Mouse (Mus musculus) layer of hippocampus, postnatal 14 days (tissue): Measurements from ENCODE around the gene Hdac1. TPM values are rescaled to one million over a fixed set of nuclear protein-coding genes. Genes with fewer than 3 reads are reported as not detected.

ENCODE experiments used
- DNase-seq, 2 experiments: peaks; one replicate each; pipeline ENCODE4 v3.0.0; 2021 to 2022; ENCODE audit warnings: low spot score in 2 of 2, mixed read lengths in 1 of 2
- long read RNA-seq, 2 experiments: library from polyadenylated mRNA; stranded (forward); transcript quantifications; one replicate each; pipeline ENCODE4 v2.0.0; 2021
- total RNA-seq, 2 experiments: library from RNA; stranded (reverse); gene quantifications; 2 replicates each; pipeline ENCODE4 v1.2.3; 2021

The Hdac1 gene
- total RNA-seq: 10 to 100 TPM; 36.4 to 44.6 TPM
- long read RNA-seq, experiment 1, transcript Hdac1-201 (14 exons, 2,038 nt): major isoform, 19 of 27 reads
- long read RNA-seq, experiment 1, partial matches to known transcripts: 3 of 27 reads
- long read RNA-seq, experiment 1, other reads (novel, unspliced or antisense): 5 of 27 reads
- long read RNA-seq, experiment 2, transcript Hdac1-201 (14 exons, 2,038 nt): major isoform, 23 of 31 reads
- long read RNA-seq, experiment 2, partial matches to known transcripts: 5 of 31 reads
- long read RNA-seq, experiment 2, other reads (novel, unspliced or antisense): 3 of 31 reads

DNA sequence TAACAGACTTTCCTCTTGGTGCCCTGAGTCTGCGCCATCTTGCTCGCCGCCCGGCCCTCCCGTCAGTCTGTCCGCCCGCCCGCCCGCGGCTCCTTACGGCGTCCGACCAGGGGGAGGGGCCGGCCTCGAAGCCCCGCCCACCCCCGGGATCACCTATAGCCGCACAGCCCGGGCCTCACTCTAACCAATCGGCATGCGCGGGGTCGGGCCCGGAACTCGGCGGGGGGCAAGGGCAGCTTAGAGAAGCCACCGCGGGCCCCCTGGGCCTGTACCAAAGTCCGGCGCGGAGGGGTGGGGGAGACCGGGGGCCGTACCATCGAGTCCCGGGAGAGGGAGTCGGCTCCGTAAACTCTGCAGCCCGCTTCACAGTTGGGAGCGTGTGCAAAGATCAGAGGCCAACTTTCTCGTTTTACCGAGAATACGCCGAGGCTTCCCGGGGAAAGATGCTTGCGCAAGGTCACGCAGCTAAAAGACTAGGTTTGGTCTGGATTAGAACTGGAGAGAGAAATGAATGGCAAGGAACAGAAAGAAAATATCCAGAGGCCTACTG, at the start of gene Hdac1:
Gene Hdac1, minus strand, starts transcription at position 122 of the 550 bp plus-strand sequence.
- peak; percentile 93 to 97 for DNase-seq

DNA sequence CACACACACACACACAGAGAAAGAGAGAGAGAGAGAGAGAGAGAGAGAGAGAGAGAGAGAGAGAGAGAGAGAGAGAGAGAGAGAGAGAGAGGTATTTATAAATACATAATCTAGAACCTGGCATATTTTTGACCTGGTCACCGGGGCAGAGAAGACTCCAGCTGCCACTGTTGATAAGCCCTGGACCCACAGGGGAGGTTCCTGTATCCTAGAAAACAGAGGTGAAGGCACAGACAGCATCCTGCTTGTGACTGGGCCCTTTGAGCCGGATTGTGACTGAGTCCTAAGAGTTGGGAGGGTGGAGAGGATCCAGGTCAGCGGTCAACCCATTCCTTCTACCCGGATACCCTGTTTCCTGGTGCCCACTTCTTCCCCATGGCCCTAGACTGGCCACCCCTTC, 46.4 kb upstream of the Hdac1 start:
- DNase-seq: no peak

DNA sequence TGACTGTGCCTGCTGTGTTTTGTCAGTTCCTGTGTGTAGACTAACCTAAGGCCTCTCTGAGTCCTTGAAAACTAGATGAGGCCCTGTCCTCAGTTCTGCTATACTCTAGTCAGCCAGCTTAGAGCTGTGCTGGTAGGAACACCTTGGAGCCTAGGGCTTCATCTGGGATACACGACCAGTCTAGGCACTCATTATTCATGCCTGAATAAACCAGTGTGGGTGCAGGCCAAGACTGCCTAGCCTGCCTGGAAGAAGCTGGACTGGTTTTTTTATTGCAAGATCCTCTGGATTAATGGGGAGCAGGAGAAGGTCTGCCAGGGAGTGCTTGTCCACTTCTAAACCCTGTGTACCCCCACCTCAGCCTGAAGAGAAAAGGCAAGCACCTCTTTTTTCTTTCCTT, 44.4 kb upstream of the Hdac1 start:
- DNase-seq: no peak

DNA sequence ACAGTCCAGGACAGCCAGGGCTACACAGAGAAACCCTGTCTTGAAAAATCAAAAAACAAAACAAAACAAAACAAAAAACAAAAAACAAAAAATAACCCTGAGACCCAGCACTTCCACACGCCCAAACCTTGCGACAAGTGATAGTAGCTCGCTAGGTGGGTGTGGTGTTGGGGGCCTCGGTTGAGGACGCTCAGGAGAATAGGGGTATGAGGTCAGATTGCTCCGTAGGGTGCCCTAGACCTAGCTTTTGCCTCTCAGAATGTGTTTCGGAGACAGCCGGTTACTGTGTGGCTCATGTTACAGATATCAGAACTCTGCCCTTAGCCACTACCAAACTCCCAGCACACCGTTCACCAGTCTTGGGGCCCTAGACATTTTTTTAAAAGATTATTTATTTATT, 43.3 kb upstream of the Hdac1 start:
- no peak for DNase-seq

DNA sequence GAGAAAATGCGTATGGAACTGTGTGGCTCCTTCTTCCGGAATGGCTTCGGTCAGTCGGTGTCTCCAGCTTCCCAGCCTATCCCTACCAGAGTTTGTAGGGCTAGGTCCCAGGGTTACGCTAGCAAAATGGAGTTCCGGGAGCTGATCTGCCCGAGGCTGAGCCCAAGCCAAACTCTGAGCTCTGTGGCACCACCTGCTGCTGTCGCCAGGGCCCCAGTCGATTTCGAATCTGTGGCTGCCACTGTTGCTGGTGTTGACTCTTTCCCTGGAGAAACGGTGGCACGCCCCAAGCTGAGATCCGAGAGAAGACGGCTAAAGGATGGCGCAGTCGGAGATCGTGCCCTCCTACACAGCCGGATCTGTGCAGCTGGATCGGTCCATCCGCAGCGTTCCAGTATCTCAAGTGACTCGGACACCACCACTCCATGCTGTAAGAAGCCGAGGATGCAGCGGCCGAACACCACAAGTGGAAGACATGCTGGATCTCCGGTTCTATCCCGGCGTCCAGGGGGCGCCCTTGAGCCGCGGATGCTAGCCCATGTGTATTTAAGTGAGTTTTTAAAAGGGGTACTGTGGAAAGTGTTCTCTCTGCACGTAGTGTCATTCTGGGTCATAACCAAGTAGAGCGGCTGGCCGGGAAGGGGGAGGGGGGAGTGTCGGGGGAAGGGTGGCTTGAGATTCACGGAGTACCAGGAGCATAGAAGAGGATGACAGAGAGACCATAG, 42.5 kb upstream of the Hdac1 start:
- DNase-seq: peak; percentile 86 to 89

DNA sequence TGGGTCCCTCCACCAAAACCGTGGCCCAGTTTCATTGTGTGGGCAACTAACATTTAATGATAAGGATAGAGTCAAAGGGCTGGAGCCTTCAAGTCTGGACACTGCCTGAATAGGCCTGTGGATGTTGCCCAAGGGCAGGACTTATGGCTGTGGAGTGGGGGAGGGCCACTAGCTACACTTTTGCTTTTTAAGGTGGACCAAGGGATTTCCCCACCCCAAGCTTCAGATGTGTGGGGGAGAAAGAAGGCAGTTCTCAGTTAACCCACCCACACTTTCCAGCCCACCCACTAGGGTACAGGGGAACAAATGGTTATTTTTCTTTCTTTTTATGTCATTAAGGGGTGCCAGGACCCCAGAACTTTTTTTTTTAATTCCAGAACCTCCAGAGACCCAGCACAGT, 41.9 kb upstream of the Hdac1 start:
- no peak for DNase-seq

DNA sequence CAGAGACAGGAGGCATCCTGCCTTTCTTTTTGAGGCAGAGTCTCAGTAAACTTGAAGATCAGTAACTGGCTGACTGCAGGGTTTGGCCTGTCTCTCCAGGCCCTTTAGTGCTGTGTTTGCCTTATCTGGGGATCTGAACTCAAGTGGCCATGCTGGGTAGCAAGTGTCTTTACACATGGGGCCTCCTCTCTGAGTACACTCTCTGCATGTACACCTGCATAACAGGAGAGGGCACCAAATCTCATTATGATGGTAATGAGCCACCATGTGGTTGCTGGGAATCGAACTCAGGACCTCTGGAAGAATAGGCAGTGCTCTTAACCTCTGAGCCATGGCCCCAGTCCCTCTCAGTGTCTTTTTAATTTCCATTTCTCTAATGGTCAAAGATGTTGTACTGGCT, 39.7 kb upstream of the Hdac1 start:
- no peak for DNase-seq

DNA sequence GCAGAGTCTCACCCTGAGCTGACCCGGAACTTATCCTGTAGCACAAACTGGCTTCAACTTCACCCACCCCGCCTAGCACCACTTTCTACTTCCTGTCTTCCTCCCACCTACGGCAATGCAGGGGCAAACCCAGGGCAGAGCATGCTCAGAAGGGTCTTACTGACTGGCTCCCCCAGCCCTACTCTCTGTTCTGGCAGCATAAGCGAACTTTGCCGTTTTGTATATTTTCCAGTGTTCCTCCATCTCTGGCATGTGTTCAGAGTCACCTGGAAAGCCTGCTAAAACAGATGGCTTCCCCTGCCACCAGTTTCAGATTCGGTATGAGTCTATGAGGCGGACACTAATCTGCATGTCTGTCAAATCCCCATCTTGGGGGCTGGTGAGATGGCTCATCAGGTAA, 37.8 kb upstream of the Hdac1 start:
- DNase-seq: peak in 1 of 2 experiments; percentile 26

DNA sequence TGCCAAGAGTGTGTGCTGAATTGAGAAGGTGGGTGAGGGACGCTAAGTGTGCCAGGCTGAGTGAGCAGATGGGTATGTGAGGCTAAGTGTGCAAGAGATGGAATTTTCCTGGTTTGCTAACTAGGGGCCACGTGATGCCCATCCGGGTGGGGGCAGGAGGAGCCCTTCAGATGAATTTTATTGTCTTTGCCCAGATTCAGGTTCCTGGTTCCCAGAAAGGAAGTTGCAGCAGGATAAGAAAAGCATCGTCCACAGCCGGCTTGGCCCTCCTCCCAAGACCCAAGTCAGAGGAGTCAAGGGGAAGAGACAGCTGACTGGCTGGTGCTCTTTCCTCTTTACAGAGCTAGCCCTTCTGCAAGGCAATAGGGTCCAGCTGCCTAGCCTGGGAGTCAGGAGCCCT, 36.0 kb upstream of the Hdac1 start, which contains the start of gene Fam167b:
Gene Fam167b, minus strand, starts transcription at position 84 of the 400 bp plus-strand sequence.
- no peak for DNase-seq

DNA sequence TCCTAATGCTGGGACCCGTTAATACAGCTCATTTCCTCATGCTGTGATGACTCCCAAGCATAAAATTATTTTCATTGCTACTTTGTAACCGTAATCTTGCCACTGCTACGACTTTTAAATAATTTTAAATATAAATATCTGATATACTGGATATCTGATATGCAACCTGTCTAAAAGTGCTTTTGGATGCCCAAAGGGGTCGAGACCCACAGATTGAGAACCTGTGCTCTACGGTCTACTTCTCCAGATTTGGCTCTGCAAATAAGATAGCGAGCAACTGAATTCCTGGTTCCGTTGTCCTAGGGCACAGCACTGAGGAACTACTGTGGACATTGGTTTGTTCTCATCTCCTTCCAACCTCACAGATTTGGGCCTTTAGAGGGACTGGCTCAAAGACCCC, 35.2 kb upstream of the Hdac1 start:
- no peak for DNase-seq

DNA sequence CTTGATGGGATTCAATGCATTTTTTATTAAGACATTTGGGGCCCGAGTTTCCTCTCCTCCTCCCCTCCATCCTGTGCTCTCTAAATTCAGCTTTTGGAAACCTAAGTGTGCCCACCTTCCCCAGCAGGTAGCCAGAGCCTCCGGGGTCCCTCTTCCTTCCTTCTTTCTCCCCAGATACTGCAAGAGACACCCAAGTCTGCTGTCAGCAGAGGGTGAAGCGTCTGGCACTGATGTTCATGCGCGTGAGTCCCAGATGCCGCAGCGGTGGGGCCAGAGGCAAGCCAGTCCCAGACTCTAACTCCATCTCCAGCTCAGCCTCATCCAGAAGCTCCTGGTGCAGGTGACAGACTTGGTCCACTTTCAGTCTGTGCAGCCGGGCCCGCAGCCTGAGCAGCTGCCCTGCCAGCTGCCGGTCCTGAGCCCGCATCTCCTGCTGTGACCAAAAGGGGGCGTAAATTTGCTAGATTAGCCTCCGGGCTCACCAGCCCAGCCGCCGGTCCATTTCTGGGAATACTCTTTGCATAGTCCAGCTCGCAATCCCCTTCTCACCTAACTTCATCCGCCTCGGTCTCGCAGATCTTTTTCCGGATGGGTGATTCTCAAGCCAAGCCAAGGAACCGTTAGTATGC, 34.5 kb upstream of the Hdac1 start:
- DNase-seq: peak; percentile 53 to 61

DNA sequence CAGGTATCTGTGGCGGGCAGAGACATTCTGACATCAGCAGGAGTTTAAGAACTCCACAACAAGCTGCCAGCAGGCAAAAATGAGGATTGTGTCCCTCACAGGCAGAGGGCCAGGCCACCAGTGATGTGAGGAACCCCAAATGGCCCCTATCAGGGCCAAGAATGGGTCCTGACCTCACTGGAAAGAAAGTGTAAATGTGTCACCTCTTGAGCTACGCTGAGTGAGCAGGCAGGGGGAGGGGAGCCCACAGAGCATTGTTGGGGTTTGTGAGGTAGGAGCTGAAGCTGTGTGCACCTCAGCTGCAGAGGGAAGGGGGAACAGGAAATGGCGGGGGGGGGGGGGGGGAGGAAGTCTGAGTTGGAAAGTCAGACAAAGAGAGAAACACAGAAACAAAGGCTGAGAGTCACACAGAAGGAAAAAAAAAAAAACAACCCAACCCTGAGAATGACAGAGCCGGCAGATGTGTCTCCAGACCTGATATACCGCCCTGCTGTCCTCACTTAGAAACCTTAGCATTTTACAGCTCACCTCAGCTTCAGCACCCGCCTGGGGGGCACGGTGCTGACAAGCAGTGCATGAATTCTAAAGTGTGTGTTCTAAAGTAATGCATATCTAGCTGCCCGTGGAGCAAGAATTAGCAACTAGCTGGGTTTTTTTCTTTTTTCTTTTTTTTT, 32.8 kb upstream of the Hdac1 start:
- no peak for DNase-seq

DNA sequence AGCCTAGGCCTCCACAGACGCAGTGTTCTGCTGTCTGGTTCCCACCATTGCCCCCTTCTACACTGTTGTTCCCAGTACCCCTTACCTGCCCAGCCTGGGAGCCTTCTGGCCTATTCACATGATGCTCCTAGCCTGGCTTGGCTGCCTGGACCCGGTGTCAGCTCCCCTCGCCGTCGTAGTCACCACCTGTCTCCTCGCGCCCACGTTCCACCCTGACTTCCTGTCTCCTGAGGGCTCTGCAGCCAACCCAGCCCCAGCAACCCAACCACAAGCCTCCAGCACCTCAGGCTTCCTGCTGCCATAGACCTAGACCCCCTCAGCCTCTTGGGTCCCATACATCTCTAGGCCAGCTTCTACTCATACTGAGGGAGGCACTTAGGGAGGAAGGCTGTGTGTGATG, 30.9 kb upstream of the Hdac1 start, which contains the start of gene Lck:
Gene Lck, minus strand, starts transcription at position 212 of the 400 bp plus-strand sequence.
- no peak for DNase-seq

DNA sequence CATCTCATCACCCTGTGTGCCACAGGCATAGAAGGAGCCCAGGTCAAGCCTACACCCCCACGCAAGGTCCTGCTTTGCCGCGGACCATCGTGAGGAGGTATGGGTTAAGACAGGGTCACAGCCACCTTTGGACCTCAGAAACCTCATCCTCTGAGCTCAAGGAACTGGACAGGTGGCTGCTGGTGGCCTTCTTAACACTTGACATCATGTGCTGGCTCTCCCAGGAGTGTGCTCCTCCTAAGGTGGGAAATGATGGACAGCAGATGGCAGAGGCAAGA, 30.5 kb upstream of the Hdac1 start:
- DNase-seq: no peak

DNA sequence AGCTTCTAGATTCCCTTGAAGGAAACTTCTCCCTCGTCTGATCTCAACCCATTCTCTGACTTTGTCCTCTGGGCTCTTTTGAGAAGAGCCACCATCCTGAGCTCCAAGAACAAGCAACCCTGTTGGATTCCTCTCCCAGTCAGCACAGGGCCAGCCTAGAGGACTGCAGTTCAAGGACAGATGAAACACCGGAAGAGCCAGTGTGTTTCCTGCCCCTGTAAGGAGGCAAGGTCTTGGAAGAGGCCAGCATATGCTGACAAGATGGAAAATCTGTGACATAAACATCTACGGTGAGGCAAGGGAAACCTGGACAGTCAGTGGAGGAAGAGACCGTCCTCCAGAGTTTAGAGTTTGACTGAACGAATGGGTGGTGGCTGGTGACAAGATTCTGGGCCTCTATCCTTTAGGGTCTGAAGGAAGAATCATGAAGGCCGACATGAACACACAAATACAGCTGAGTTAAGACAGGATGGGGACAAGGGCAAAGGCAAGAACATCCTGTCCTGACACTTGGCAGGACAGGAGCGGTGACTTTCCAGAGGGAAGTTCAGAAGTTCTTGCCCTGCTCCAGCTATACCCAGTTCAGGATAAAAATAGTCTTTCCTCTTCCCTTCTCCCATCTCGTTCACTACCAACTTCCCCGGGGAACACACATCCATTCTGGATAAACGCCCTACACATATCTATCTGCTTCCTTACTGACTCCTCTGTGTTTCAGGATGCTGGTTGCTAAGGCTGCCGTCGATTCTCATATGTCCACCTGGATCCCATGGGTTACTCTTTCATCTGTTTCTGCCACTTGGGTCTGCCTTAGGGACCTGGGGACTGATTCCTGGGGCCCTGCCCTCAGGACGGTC, 30.0 kb upstream of the Hdac1 start:
- DNase-seq: no peak

DNA sequence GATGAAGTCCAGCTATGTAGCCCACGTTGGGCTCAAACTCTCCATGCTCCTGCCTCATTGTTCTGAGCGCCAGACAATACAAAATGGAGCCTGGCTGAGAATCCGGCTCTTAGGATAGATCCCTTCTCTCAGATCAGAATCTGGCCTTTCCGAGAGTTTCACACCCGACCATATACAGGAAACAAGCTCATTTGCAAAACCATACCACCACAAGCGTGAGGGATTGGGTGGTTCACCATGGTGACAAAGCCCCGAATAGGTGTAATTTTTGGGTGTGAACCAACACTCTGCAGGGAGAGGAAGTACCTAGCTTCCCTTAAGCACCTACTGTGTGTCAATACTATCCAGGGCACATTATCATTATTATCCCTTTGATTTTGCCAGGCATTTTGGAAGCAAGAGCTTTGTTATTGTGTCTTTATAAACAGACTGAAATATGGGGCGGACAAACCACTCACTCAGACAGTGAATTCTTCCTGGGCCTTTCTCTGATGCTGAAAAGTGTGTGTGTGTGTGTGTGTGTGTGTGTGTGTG, 29.1 kb upstream of the Hdac1 start:
- no peak for DNase-seq

DNA sequence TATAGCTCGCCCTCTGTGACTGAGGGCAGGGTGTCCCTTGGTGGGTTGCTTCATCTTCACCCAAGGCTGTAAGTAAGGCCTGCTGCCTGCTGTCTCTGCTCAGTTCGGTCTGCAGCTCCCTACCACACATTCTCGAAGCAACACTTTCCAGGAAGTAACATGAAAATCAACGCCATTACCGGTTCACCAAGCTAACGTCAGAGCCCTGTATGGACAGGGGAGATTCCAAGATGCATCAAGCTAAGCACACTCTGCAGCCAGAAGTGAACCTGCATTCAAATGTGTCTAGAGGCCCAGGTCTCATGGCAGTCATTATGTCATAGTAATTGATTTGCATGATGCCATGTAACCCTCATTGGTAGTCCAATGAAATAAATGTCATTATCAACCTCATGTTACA, 27.5 kb upstream of the Hdac1 start:
- no peak for DNase-seq

DNA sequence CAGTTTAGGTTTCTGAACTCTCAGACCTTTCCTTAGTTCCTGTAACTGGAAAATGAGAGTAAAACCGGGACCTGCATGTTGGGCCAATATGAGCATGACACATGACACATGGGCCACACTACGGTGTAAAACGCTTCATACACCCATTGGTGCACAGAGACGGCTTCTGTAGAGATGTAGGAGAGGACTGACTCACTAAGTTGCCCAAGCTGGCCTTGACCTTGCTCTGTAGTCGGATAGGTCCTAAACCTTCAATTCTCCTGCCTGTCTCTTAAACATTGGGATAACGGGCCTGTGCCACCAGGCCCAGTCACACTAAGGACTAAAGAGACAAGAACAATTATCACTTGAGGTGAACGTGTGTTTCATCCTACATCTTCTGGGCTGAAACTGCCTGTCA, 25.9 kb upstream of the Hdac1 start:
- no peak for DNase-seq

DNA sequence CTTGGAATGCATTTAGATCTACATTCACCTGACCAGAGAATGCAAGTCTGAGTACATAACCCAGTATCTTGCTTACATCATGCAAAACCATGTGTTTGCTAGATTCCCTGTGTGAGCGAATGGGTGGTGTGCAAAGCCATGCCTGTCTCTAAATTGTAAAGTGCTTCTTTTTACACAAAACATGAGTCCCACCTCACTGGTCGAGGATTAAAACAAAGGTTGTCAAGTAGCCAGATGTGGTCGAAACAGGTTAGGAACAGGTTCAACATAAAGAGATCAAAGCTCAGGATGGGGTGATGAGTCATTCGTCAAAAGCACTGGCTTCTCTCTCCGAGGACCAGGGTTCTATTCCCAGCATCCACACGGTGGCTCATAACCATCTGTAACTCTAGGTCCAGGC, 22.6 kb upstream of the Hdac1 start:
- no peak for DNase-seq

DNA sequence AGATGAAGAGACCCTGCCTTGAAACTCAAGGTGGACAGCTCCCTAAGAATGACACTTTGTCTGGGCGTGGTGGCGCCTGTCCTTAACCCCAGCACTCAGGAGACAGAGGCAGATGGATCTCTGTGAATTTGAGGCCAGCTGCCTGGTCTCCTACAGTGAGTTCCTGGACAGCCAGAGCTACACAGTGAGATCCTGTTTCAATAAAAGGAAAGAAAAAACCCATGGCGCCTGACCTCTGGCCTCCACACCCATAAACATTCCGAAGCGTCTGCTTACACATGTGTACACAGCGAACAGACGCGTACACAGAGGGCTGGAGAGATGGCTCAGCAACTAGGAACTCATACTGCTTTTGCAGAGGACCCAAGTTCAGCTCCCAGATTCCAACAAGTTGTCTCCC, 21.2 kb upstream of the Hdac1 start:
- DNase-seq: no peak
